Mouse (Mus musculus) cerebellum, adult 2 months (tissue): ENCODE data around the gene Pus7l. TPM values are rescaled to one million over a fixed set of nuclear protein-coding genes. Genes with fewer than 3 reads are reported as not detected.

Source experiments
- DNase-seq, 2 experiments: peaks; one replicate each; pipeline ENCODE4 v3.0.0; 2021
- H3K27ac ChIP-seq: fragments of 200-500 bp; 2 replicates; pipeline ENCODE4 v1.5.1; 2012; ENCODE audit warnings: low read length, control low read depth, inconsistent platforms; ENCODE audit not compliant: insufficient read depth
- H3K27me3 ChIP-seq: fragments of 200-500 bp; 2 replicates; pipeline ENCODE4 v1.6.1; 2012; ENCODE audit warnings: inconsistent platforms, mild to moderate bottlenecking, low read length, moderate library complexity; ENCODE audit not compliant: control insufficient read depth, insufficient read depth
- H3K4me1 ChIP-seq: fragments of 200-500 bp; 2 replicates; pipeline ENCODE4 v1.6.1; 2011; ENCODE audit warnings: low read length; ENCODE audit not compliant: control insufficient read depth, insufficient read depth
- H3K4me3 ChIP-seq: fragments of 200-500 bp; replicated peaks from 2 replicates; pipeline ENCODE3; 2011; ENCODE audit warnings: mild to moderate bottlenecking, low read depth, low read length, control low read depth; ENCODE audit not compliant: insufficient read depth
- CTCF ChIP-seq: fragments of 200-500 bp; IDR thresholded peaks from 2 replicates; pipeline ENCODE4 v1.5.1; 2011; ENCODE audit warnings: low read depth, mild to moderate bottlenecking, control low read depth, low read length, moderate library complexity, borderline replicate concordance; ENCODE audit not compliant: insufficient read depth
- POLR2A ChIP-seq: fragments of 200-500 bp; IDR thresholded peaks from 2 replicates; pipeline ENCODE4 v1.6.1; 2011; ENCODE audit warnings: low read length, control low read depth, borderline replicate concordance; ENCODE audit not compliant: insufficient read depth
- WGBS: fragments of 180-500 bp; shearing (Covaris S2); methylation state at CpG from one replicate; pipeline ENCODE4 v1.1.7; 2018; 5-methylcytosine and 5-hydroxymethylcytosine counted together
- polyA plus RNA-seq: library from polyadenylated mRNA; depleted of rRNA; stranded (reverse); fragments of >200 nt; gene quantifications from 2 replicates; pipeline ENCODE4 v1.2.3, GENCODE M21; 2012

Gene Pus7l
- polyA plus RNA-seq, 1 experiment, result 1.7 TPM

GRCm38 (mm10) chr15:94535521-94535920 lies 7.8 kb downstream of the Pus7l start:
- no peaks in the 10 kb centered on the region for H3K27me3 ChIP-seq
- WGBS, result 94% methylated on average over 7 of the region's 7 CpGs
- TF ChIP-seq CTCF (no peak), POLR2A (no peak)
- H3K4me1 ChIP-seq, result no peaks in the 10 kb centered on the region
- no peak overlapping the region for H3K4me3 ChIP-seq
- no peak for DNase-seq
- no peak overlapping the region for H3K27ac ChIP-seq

- H3K4me1 ChIP-seq, result no peaks in the 10 kb centered on the region
- H3K27ac ChIP-seq, result no peak overlapping the region
- no peaks in the 10 kb centered on the region for H3K27me3 ChIP-seq
- DNase-seq, result no peak
- H3K4me3 ChIP-seq, result no peak overlapping the region
- no peak for TF ChIP-seq POLR2A
- TF ChIP-seq CTCF, result no peak
- WGBS, result 94% methylated on average over 6 of the region's 6 CpGs
Measured at GRCm38 (mm10) chr15:94532956-94533355, 10.4 kb downstream of the Pus7l start.

DNA sequence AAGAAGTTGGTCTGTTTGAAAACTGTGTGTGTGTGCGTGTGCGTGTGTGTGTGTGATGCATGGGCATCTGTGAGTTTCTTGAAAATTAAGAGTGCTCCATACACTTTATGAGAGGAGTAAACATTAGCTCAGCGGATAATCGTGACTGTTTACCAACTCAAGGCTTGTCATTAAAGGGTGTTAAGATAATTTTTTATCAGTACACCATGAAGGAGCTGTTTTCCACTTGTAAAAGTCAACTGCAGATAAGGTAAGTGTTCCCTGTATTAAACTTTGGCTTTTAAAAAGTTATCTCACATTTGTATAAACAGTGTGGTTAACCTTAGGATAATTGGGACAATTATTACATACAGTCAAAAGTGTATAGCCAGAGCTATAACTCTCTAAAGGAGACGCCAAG lies 11.0 kb downstream of the Pus7l start:
- Histone ChIP-seq H3K27me3 (no peaks in the 10 kb centered on the region), H3K4me3 (no peak overlapping the region), H3K4me1 (no peaks in the 10 kb centered on the region), H3K27ac (no peak overlapping the region)
- DNase-seq, result no peak
- 87% methylated on average over 5 of the region's 5 CpGs for WGBS
- TF ChIP-seq POLR2A (no peak), CTCF (no peak)

DNA sequence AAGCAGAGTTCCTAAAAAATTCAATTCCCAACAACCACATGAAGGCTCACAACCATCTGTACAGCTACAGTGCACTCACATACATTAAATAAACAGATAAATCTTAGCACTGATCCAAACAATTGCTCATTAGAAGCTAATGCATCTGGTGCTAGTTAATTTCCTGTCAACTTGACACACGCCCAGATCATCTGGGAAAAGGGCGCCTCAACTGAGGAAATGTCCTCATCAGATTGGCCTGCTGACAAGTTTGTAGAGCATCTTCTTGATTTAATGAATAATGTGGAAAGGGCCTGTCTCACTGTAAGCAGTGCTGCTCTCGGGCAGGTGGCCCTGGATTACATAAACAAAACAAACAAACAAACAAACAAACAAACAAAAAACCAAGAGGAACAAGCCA lies 12.8 kb downstream of the Pus7l start:
- no peak overlapping the region for H3K4me3 ChIP-seq
- TF ChIP-seq POLR2A, result no peak
- no peak for TF ChIP-seq CTCF
- no peaks in the 10 kb centered on the region for H3K27me3 ChIP-seq
- no peak overlapping the region for H3K27ac ChIP-seq
- no peak for DNase-seq
- WGBS, result 84% methylated on average over 3 of the region's 3 CpGs
- no peaks in the 10 kb centered on the region for H3K4me1 ChIP-seq

GRCm38 (mm10) chr15:94524956-94525355 lies 18.4 kb downstream of the Pus7l start:
- no peak for TF ChIP-seq POLR2A
- TF ChIP-seq CTCF, result no peak
- WGBS, result 86% methylated on average over 12 of the region's 12 CpGs
- no peak for DNase-seq
- no peaks in the 10 kb centered on the region for H3K27me3 ChIP-seq
- H3K4me1 ChIP-seq, result no peaks in the 10 kb centered on the region
- H3K27ac ChIP-seq, result no peak overlapping the region
- no peak overlapping the region for H3K4me3 ChIP-seq

GRCm38 (mm10) chr15:94523251-94523650 lies 20.1 kb downstream of the Pus7l start:
- TF ChIP-seq POLR2A (no peak), CTCF (no peak)
- DNase-seq, result no peak
- 91% methylated on average over 28 of the region's 28 CpGs for WGBS
- H3K27me3 ChIP-seq, result no peaks in the 10 kb centered on the region
- H3K4me1 ChIP-seq, result no peaks in the 10 kb centered on the region
- no peak overlapping the region for H3K27ac ChIP-seq
- H3K4me3 ChIP-seq, result no peak overlapping the region

DNA sequence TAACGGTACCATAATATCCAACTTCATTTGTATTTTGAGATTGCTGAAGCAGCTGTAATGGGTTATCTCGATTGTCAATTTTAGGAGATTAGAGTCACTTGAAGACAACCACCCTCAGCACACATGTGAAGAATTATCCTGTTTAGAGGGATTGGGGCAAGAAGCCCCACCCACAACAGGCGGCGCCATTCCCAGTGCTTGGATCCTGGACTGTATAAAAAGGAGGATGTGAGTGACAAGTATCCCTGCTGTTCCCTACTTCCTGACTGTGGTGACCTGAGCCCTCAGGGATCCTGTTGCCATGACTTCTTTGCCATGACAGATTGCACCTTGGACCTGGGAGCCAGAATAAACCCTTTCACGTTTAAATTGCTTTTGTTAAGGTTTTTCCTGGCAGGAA lies 22.4 kb downstream of the Pus7l start:
- H3K27ac ChIP-seq, result no peak overlapping the region
- H3K27me3 ChIP-seq, result no peaks in the 10 kb centered on the region; the same call in 1 of the 2 replicates
- WGBS, result 73% methylated on average over 5 of the region's 5 CpGs
- TF ChIP-seq CTCF (no peak), POLR2A (no peak)
- H3K4me1 ChIP-seq, result no peaks in the 10 kb centered on the region
- H3K4me3 ChIP-seq, result no peak overlapping the region
- DNase-seq, result no peak

DNA sequence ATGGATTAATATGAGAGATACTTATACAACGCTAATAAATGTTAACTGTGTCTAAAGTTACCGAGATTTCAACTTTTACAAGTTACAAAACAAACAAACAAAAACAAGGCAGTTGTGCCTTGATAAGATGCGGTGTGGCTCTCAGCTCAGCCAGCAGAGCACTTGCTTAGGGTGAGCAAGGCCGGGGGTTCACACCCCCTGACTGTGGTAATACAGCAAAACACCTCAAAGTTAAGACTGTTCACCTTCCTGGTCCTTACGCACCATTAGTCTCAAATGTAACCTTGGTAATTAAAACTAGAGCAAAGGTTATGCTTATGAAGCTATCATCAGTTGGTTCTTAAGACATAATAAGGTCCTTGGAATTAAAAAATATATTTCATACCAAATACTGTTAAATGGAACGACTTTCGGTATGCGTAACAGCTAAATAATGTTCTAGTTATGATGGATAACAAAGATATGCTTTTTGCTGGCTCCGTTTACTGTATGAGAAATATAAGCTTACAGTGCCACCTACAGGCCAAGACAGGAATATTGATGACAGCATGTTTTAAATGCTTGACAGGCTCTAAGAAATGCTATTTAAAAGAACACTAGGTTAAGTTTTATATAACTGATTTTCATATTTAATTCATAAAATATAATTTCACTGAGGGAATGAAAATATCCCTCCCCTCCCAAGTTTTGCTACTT lies 23.0 kb downstream of the Pus7l start:
- H3K27ac ChIP-seq, result no peak overlapping the region
- TF ChIP-seq CTCF (peak; percentile 36; the same call in 1 of the 2 replicates), POLR2A (no peak)
- H3K4me3 ChIP-seq, result no peak overlapping the region
- H3K4me1 ChIP-seq, result no peaks in the 10 kb centered on the region
- H3K27me3 ChIP-seq, result no peaks in the 10 kb centered on the region; the same call in 1 of the 2 replicates
- peak in 1 of 2 experiments; percentile 26 for DNase-seq
- WGBS, result 38% methylated on average over 9 of the region's 9 CpGs
